Mouse (Mus musculus) erythroblast, embryonic 14.5 days (primary cell): ENCODE measurements at regions not wholly inside any gene's neighbourhood (a gene's known extent, or its start where the extent isn't known, plus 50 kb on each side); places are given as distances from the start of the nearest gene placed in this dataset.

Experiments
- GATA1 ChIP-seq: IDR thresholded peaks from 2 replicates; pipeline ENCODE4 v1.6.1; 2012; ENCODE audit warnings: low read length, inconsistent platforms, mixed read lengths
- TAL1 ChIP-seq: IDR thresholded peaks from 3 replicates; pipeline ENCODE4 v1.6.1; 2012; ENCODE audit warnings: low read length, inconsistent platforms, mixed read lengths

DNA sequence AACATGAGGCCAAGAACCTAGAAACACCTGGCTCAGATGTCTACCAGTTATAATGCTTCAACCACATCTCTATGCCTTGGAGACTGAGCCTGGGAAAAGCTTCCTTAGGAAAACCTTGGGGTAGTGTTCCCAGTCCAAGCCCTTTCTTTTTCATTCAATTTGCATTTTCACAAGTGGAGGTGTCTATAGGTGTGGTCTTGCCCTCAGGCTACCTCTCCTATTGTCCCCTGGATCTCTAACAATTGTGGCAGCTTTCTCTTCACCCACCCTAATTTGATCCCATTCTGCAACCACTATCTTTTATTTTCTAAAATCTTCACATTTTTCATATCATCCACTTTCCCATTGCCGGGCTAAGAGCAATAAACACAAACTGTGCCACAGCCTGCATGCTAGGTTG, 251.0 kb upstream of the Rbms1 start:
- TF ChIP-seq TAL1 (no peak), GATA1 (no peak)
